Mouse (Mus musculus) heart, postnatal 10 days (tissue): Measurements from ENCODE around the gene Aaed1. TPM values are rescaled to one million over a fixed set of nuclear protein-coding genes. Genes with fewer than 3 reads are reported as not detected.
"Not testable (repeated sequence)": the region's sequence is repeated elsewhere in the genome, so short reads cannot be mapped to it uniquely, and the experiment has no call there.

Source experiments
- DNase-seq, 2 experiments: peaks; one replicate each; pipeline ENCODE4 v3.0.0; 2021
- intact Hi-C: fragments of 180-260 bp; cut with DNase I; formaldehyde crosslinking; loops from one replicate; pipeline ENCODE4 v1.15.1; 2025
- total RNA-seq, 2 experiments: library from RNA; stranded (reverse); gene quantifications; 2 replicates each; pipeline ENCODE4 v1.2.3; 2021

Gene Aaed1
- total RNA-seq, 2 experiments from 2014 or later, result 59.8 to 63.1 TPM

GRCm38 (mm10) chr13:64257010-64257813 is 55.3 kb downstream of the Aaed1 start:
- DNase-seq, result no peak
- intact Hi-C loops, result no loop called here

- DNase-seq, intact Hi-C loops: not testable (repeated sequence)
Measured at GRCm38 (mm10) chr13:64254185-64254584, 58.3 kb downstream of the Aaed1 start.

- intact Hi-C loops, result no loop called here
- no peak for DNase-seq
Measured at GRCm38 (mm10) chr13:64253697-64254096, 58.8 kb downstream of the Aaed1 start.

GRCm38 (mm10) chr13:64252147-64252546 is 60.4 kb downstream of the Aaed1 start:
- intact Hi-C loops, result no loop called here

GRCm38 (mm10) chr13:64250363-64250762 is 62.1 kb downstream of the Aaed1 start:
- intact Hi-C loops, result no loop called here
- DNase-seq, result peak in 1 of 2 experiments; percentile 49

More at GRCm38 (mm10) chr13:64252147-64252546, 60.4 kb downstream of the Aaed1 start:
- no peak for DNase-seq

- DNase-seq, result peak; percentile 93 to 96
- intact Hi-C loops, result loop anchor here (2.0 kb wide), 2 partner anchors 58 to 184 kb away; partner anchors contain the start of gene Cdk20
Measured at GRCm38 (mm10) chr13:64248775-64249524, 63.6 kb downstream of the Aaed1 start.

- peak; percentile 82 to 83 for DNase-seq
- intact Hi-C loops, result loop anchor here (2.0 kb wide), 2 partner anchors 59 to 185 kb away; partner anchors contain the start of gene Cdk20
Measured at GRCm38 (mm10) chr13:64248161-64248774, 64.2 kb downstream of the Aaed1 start.

- no peak for DNase-seq
- intact Hi-C loops, result no loop called here
Measured at GRCm38 (mm10) chr13:64246106-64246505, 66.4 kb downstream of the Aaed1 start.

- DNase-seq, result no peak
- intact Hi-C loops, result no loop called here
Measured at GRCm38 (mm10) chr13:64244685-64245261, 67.7 kb downstream of the Aaed1 start.

- DNase-seq, result no peak
- intact Hi-C loops, result no loop called here
Measured at GRCm38 (mm10) chr13:64242721-64243120, 69.8 kb downstream of the Aaed1 start.

- DNase-seq, result no peak
- intact Hi-C loops, result no loop called here
Measured at GRCm38 (mm10) chr13:64240626-64241025, 71.9 kb downstream of the Aaed1 start.

- intact Hi-C loops, result no loop called here
- DNase-seq, result no peak
Measured at GRCm38 (mm10) chr13:64237681-64238157, 74.8 kb downstream of the Aaed1 start.

- intact Hi-C loops, result no loop called here
- no peak for DNase-seq
Measured at GRCm38 (mm10) chr13:64237000-64237680, 75.4 kb downstream of the Aaed1 start.

- intact Hi-C loops, result no loop called here
- DNase-seq, result no peak
Measured at GRCm38 (mm10) chr13:64235777-64236176, 76.7 kb downstream of the Aaed1 start.

GRCm38 (mm10) chr13:64235062-64235715 is 77.3 kb downstream of the Aaed1 start:
- no peak for DNase-seq
- intact Hi-C loops, result no loop called here

- DNase-seq, result no peak
- intact Hi-C loops, result no loop called here
Measured at GRCm38 (mm10) chr13:64233139-64233538, 79.4 kb downstream of the Aaed1 start.

GRCm38 (mm10) chr13:64226725-64227124 is 85.8 kb downstream of the Aaed1 start:
- no peak for DNase-seq
- intact Hi-C loops, result no loop called here

- intact Hi-C loops, result no loop called here
- DNase-seq, result no peak
Measured at GRCm38 (mm10) chr13:64225738-64226137, 86.8 kb downstream of the Aaed1 start.
